Mouse (Mus musculus): ENCODE results near the gene AL732309.1. TPM values are rescaled to one million over a fixed set of nuclear protein-coding genes. Genes with fewer than 3 reads are reported as not detected.

The AL732309.1 gene
- polyA plus RNA-seq, 1 experiment from 2014 or later, result 4.8 TPM

DNA sequence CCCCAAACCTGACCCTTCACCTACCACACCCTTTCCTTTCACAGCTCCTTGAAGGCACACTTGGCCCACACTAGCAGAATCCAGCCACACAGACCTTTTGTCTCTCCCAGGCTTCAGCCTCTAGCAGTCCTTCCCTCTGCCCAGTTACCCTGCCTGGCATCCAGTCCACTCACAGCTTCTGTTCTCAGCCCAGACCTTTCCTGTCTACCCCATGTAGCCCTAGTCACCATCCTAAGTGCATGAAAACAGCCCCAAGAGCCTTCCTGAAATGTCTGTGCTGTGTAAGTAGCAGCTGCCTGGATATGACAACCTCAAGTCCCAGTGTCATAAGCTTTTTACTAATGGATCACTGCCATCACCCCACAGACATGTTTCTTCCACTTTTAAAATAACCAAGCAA lies 48.7 kb downstream of the AL732309.1 start:
- H3K4me2 ChIP-seq, result no peak overlapping the region
- peaks cover 53% of the 10 kb centered on the region for H3K4me1 ChIP-seq
- H3K27ac ChIP-seq, result peak overlapping the region; percentile 84; the same call in 1 of the 2 replicates
- no peaks in the 10 kb centered on the region for H3K9me3 ChIP-seq (replicated peaks)
- no peak overlapping the region for H3K4me3 ChIP-seq
- peaks cover 49% of the 10 kb centered on the region for H3K36me3 ChIP-seq
- H3K9ac ChIP-seq, result no peak overlapping the region
- peaks cover 9% of the 10 kb centered on the region for H3K27me3 ChIP-seq (replicated peaks)
- ATAC-seq, result no peak

DNA sequence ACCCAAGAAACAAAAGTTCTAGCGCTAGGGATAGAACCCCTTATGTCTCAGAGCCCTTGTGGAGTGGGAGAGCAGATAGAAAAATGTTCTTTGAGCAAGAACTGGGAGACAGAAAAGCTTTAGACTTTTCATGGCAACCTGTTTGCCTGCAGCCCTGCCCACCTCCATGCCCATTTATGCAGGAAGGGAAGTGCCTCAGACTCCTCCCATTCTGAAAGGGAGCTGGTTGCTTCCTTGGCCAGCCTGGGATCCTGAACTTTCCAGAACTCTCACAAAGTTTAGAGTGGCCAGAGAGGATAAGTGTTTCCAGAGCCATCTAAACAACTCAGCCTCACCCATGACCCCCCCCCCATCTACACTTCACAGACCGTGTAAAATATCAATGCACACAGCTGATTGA lies 49.5 kb downstream of the AL732309.1 start:
- no peak for ATAC-seq
- H3K9ac ChIP-seq, result peak overlapping the region; percentile 71; the same call in 1 of the 2 replicates
- 12% methylated on average over 2 of the region's 2 CpGs for WGBS (ENCODE audit: insufficient replicate concordance)
- peak overlapping the region; percentile 59; the same call in 1 of the 2 replicates for H3K4me3 ChIP-seq
- H3K4me1 ChIP-seq, result peaks cover 55% of the 10 kb centered on the region
- H3K27me3 ChIP-seq (replicated peaks), result peaks cover 9% of the 10 kb centered on the region
- H3K9me3 ChIP-seq (replicated peaks), result no peaks in the 10 kb centered on the region
- H3K36me3 ChIP-seq, result peaks cover 41% of the 10 kb centered on the region
- H3K4me2 ChIP-seq, result peak overlapping the region; percentile 85
- peak overlapping the region; percentile 84 for H3K27ac ChIP-seq

GRCm38 (mm10) chr2:25196172-25196954 lies 50.3 kb downstream of the AL732309.1 start, which contains the start of gene Tor4a:
Gene Tor4a (minus strand): TSS chr2:25196886.
- peak within 1 kb of the TSS; percentile 84 for H3K27ac ChIP-seq
- no peaks in the 10 kb centered on the region for H3K9me3 ChIP-seq (replicated peaks)
- peak within 1 kb of the TSS; percentile 85 for H3K4me2 ChIP-seq
- ATAC-seq, result peak; percentile 66
- peaks cover 33% of the 10 kb centered on the region for H3K36me3 ChIP-seq
- H3K9ac ChIP-seq, result peak within 1 kb of the TSS; percentile 71
- whole genome bisulfite sequencing (ENCODE audit: insufficient replicate concordance), result 2% methylated on average over 8 of the region's 8 CpGs
- peak within 1 kb of the TSS; percentile 59 for H3K4me3 ChIP-seq
- peaks cover 55% of the 10 kb centered on the region for H3K4me1 ChIP-seq
- peaks cover 9% of the 10 kb centered on the region for H3K27me3 ChIP-seq (replicated peaks)

- Histone ChIP-seq H3K4me3 (peak overlapping the region; percentile 59), H3K36me3 (peaks cover 24% of the 10 kb centered on the region), H3K4me1 (peaks cover 55% of the 10 kb centered on the region), H3K27me3 (replicated peaks) (peaks cover 9% of the 10 kb centered on the region), H3K27ac (peak overlapping the region; percentile 84), H3K9me3 (replicated peaks) (no peaks in the 10 kb centered on the region), H3K4me2 (peak overlapping the region; percentile 85), H3K9ac (peak overlapping the region; percentile 71)
- 5% methylated on average over 55 of the region's 55 CpGs for WGBS (ENCODE audit: insufficient replicate concordance)
- ATAC-seq, result peak; percentile 62
Measured at GRCm38 (mm10) chr2:25195211-25196156, 51.2 kb downstream of the AL732309.1 start.

Other genes starting within 250 kb of the AL732309.1 start
- gene Nsmf, start 192.5 kb downstream of the AL732309.1 start, polyA plus RNA-seq (2016; fragmentation: Nextera tagmentation; extraction: Ambion mirVana), result 16.1 and 17.0 TPM in 2 replicates
- gene Entpd8, start 166.6 kb downstream of the AL732309.1 start, polyA plus RNA-seq (2016; fragmentation: Nextera tagmentation; extraction: Ambion mirVana), result 1.2 and 1.4 TPM in 2 replicates
- gene Noxa1, start 151.7 kb downstream of the AL732309.1 start, polyA plus RNA-seq (2016; fragmentation: Nextera tagmentation; extraction: Ambion mirVana), result 0.64 and 0.71 TPM in 2 replicates
- 5.9 and 6.2 TPM in 2 replicates for gene Nrarp, start 66.1 kb downstream of the AL732309.1 start, polyA plus RNA-seq (2016; fragmentation: Nextera tagmentation; extraction: Ambion mirVana)
- gene Tor4a, start 50.0 kb downstream of the AL732309.1 start, polyA plus RNA-seq (2016; fragmentation: Nextera tagmentation; extraction: Ambion mirVana), result 7.2 and 7.4 TPM in 2 replicates
- gene Nelfb, start 35.4 kb downstream of the AL732309.1 start, polyA plus RNA-seq (2016; fragmentation: Nextera tagmentation; extraction: Ambion mirVana), result 56.7 and 61.5 TPM in 2 replicates
- not detected in 2 replicates for gene Stpg3, start 32.2 kb downstream of the AL732309.1 start, polyA plus RNA-seq (2016; fragmentation: Nextera tagmentation; extraction: Ambion mirVana)
- 1.2 TPM in 1 of 2 replicates, not detected in the other for gene Fam166a, start 28.1 kb downstream of the AL732309.1 start, polyA plus RNA-seq (2016; fragmentation: Nextera tagmentation; extraction: Ambion mirVana)
- 901 and 931 TPM in 2 replicates for gene Tubb4b, start 22.2 kb downstream of the AL732309.1 start, polyA plus RNA-seq (2016; fragmentation: Nextera tagmentation; extraction: Ambion mirVana)
- 0.17 TPM in 1 of 2 replicates, not detected in the other for gene Slc34a3, start 12.5 kb downstream of the AL732309.1 start, polyA plus RNA-seq (2016; fragmentation: Nextera tagmentation; extraction: Ambion mirVana)
- 0.10 and 0.11 TPM in 2 replicates for gene Rnf224, start 10.1 kb downstream of the AL732309.1 start, polyA plus RNA-seq (2016; fragmentation: Nextera tagmentation; extraction: Ambion mirVana)
- gene Rnf208, start 4.6 kb downstream of the AL732309.1 start, polyA plus RNA-seq (2016; fragmentation: Nextera tagmentation; extraction: Ambion mirVana), result 1.8 and 2.4 TPM in 2 replicates
- gene Cysrt1, start 4.4 kb downstream of the AL732309.1 start, polyA plus RNA-seq (2016; fragmentation: Nextera tagmentation; extraction: Ambion mirVana), result not detected in 2 replicates
- 16.2 and 17.3 TPM in 2 replicates for gene Tmem203, start 8.6 kb upstream of the AL732309.1 start, polyA plus RNA-seq (2016; fragmentation: Nextera tagmentation; extraction: Ambion mirVana)
- gene Tprn, start 15.8 kb upstream of the AL732309.1 start, polyA plus RNA-seq (2016; fragmentation: Nextera tagmentation; extraction: Ambion mirVana), result 7.9 and 9.0 TPM in 2 replicates
- gene Ssna1, start 25.6 kb upstream of the AL732309.1 start, polyA plus RNA-seq (2016; fragmentation: Nextera tagmentation; extraction: Ambion mirVana), result 164 and 179 TPM in 2 replicates
- gene Anapc2, start 25.6 kb upstream of the AL732309.1 start, polyA plus RNA-seq (2016; fragmentation: Nextera tagmentation; extraction: Ambion mirVana), result 63.6 and 65.3 TPM in 2 replicates
- not detected in 2 replicates for gene Tmem210, start 41.3 kb upstream of the AL732309.1 start, polyA plus RNA-seq (2016; fragmentation: Nextera tagmentation; extraction: Ambion mirVana)
- not detected in 2 replicates for gene Lrrc26, start 43.1 kb upstream of the AL732309.1 start, polyA plus RNA-seq (2016; fragmentation: Nextera tagmentation; extraction: Ambion mirVana)
- gene Grin1, start 72.3 kb upstream of the AL732309.1 start, polyA plus RNA-seq (2016; fragmentation: Nextera tagmentation; extraction: Ambion mirVana), result 0.24 and 0.41 TPM in 2 replicates
- gene Man1b1, start 85.5 kb upstream of the AL732309.1 start, polyA plus RNA-seq (2016; fragmentation: Nextera tagmentation; extraction: Ambion mirVana), result 29.4 and 30.5 TPM in 2 replicates
- 11.2 TPM in 2 replicates for gene Dpp7, start 109.5 kb upstream of the AL732309.1 start, polyA plus RNA-seq (2016; fragmentation: Nextera tagmentation; extraction: Ambion mirVana)
- gene Uap1l1, start 118.8 kb upstream of the AL732309.1 start, polyA plus RNA-seq (2016; fragmentation: Nextera tagmentation; extraction: Ambion mirVana), result 13.5 and 14.0 TPM in 2 replicates
- gene Sapcd2, start 125.5 kb upstream of the AL732309.1 start, polyA plus RNA-seq (2016; fragmentation: Nextera tagmentation; extraction: Ambion mirVana), result 34.6 and 38.0 TPM in 2 replicates
- 0.13 and 0.19 TPM in 2 replicates for gene Entpd2, start 149.0 kb upstream of the AL732309.1 start, polyA plus RNA-seq (2016; fragmentation: Nextera tagmentation; extraction: Ambion mirVana)
- 5.3 and 5.6 TPM in 2 replicates for gene Npdc1, start 152.5 kb upstream of the AL732309.1 start, polyA plus RNA-seq (2016; fragmentation: Nextera tagmentation; extraction: Ambion mirVana)
- 0.31 and 0.54 TPM in 2 replicates for gene Fut7, start 176.4 kb upstream of the AL732309.1 start, polyA plus RNA-seq (2016; fragmentation: Nextera tagmentation; extraction: Ambion mirVana)
- gene Abca2, start 181.8 kb upstream of the AL732309.1 start, polyA plus RNA-seq (2016; fragmentation: Nextera tagmentation; extraction: Ambion mirVana), result 2.8 and 3.1 TPM in 2 replicates
- gene Clic3, start 210.0 kb upstream of the AL732309.1 start, polyA plus RNA-seq (2016; fragmentation: Nextera tagmentation; extraction: Ambion mirVana), result 0.45 and 0.68 TPM in 2 replicates
- gene Paxx, start 214.2 kb upstream of the AL732309.1 start, polyA plus RNA-seq (2016; fragmentation: Nextera tagmentation; extraction: Ambion mirVana), result 9.1 and 11.4 TPM in 2 replicates
- gene Ptgds, start 223.2 kb upstream of the AL732309.1 start, polyA plus RNA-seq (2016; fragmentation: Nextera tagmentation; extraction: Ambion mirVana), result 0.20 and 0.22 TPM in 2 replicates
- not detected in 2 replicates for gene Lcn12, start 247.0 kb upstream of the AL732309.1 start, polyA plus RNA-seq (2016; fragmentation: Nextera tagmentation; extraction: Ambion mirVana)

All from liver, embryonic 12.5 days (tissue).